Comparison of ENCODE assay signal across 8 mouse cellular contexts in the genomic region with DNA sequence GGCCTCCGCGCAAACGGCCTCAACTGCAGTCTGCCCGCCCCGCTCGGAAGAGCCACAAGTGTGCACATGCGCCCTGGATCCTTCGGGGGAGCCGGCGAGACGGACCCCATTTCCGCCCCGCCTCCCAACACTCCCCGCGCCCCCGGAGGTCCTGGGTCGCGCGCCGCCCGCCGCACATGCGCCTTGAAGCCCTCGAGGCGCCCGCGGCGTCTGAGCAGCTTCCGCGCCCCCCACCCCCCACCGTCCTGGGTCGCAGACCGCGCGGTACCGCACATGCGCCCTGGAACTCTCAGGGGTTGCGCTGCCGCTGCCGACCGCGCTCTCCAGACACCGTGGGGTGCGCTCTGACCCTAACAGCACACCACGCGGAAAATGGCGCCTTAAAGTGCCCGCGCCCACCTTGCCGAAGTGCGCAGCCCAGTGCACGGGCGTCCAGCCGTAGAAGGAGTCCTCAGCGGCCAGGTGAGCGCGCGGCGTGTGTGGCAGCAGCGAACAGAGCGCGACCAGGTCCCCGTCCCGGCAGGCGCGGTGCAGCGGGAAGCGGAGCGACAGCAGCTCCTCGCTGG. TPM values are rescaled to one million over a fixed set of nuclear protein-coding genes. Genes with fewer than 3 reads are reported as not detected.
DNase-seq lines count a peak whose midpoint lies in the region; ATAC-seq and TF ChIP-seq lines count a peak whose summit lies in the region.

No protein-coding gene starts in this region.

- DNase-seq in Muller cell, postnatal 12 days (ENCODE audit: inconsistent ontology term), result peak; percentile 96
- peak; percentile 76 to 79 for DNase-seq in cerebellum, adult 2 months
- peak; percentile 88 for DNase-seq in forelimb bud, embryonic 11.5 days (ENCODE audit: low read depth, low spot score)
- DNase-seq in layer of hippocampus, postnatal 10 days (ENCODE audit: low spot score in 2 of 2), result peak; percentile 84 to 90
- peak; percentile 93 for DNase-seq in lung, postnatal 0 days (ENCODE audit: low spot score)
- peak; percentile 89 for DNase-seq in ovary, postnatal 36 days (ENCODE audit: low spot score)
- DNase-seq in thymus, postnatal 14 days, result peak; percentile 97

- H3K4me3 ChIP-seq in cerebellum, adult 2 months (replicated peaks; ENCODE audit: insufficient read depth, low read depth, low read length), result peak overlapping the region; percentile 59
- peak overlapping the region; percentile 92 for H3K4me3 ChIP-seq in lung, postnatal 0 days (ENCODE audit: low read depth, low read length)

- no peaks in the 10 kb centered on the region; the same call in 1 of the 2 replicates for H3K4me1 ChIP-seq in cerebellum, adult 2 months (ENCODE audit: control insufficient read depth, insufficient read depth, low read length)
- peaks cover 14% of the 10 kb centered on the region; the same call in 1 of the 2 replicates for H3K4me1 ChIP-seq in lung, postnatal 0 days (ENCODE audit: insufficient read depth, low read depth, low read length)

- no peak for TF ChIP-seq POLR2A in cerebellum, adult 2 months (IDR thresholded peaks at IDR 0.05; ENCODE audit: borderline replicate concordance, insufficient read depth, low read length)

- H3K36me3 ChIP-seq in lung, postnatal 0 days (ENCODE audit: insufficient read depth, low read length), result no peaks in the 10 kb centered on the region

- H3K27me3 ChIP-seq in cerebellum, adult 2 months (ENCODE audit: control insufficient read depth, insufficient read depth, low read length), result no peaks in the 10 kb centered on the region
- H3K27me3 ChIP-seq in lung, postnatal 0 days (replicated peaks; ENCODE audit: insufficient read depth, low read length), result no peaks in the 10 kb centered on the region

- peak overlapping the region; percentile 48 for H3K27ac ChIP-seq in cerebellum, adult 2 months (ENCODE audit: insufficient read depth, low read length)
- H3K27ac ChIP-seq in lung, postnatal 0 days (ENCODE audit: low read length), result peak overlapping the region; percentile 94

- no peak for TF ChIP-seq EP300 in lung, postnatal 0 days (IDR thresholded peaks at IDR 0.05)

- ATAC-seq in hematopoietic stem cell, adult 5-6 weeks (replicated peaks in 1 of 2; ENCODE audit: insufficient read depth in 1 of 2, low FRiP score in 2 of 2, low TSS enrichment in 1 of 2, low read depth in 1 of 2, poor library complexity in 2 of 2, severe bottlenecking in 2 of 2), result peak; percentile 23 to 34; a peak in 3 of 4 replicates
- ATAC-seq in lung, postnatal 0 days, result peak; percentile 64

- no peak for TF ChIP-seq CTCF in cerebellum, adult 2 months (IDR thresholded peaks at IDR 0.05; ENCODE audit: borderline replicate concordance, insufficient read depth, low read depth, low read length)
- peak; percentile 39 for TF ChIP-seq CTCF in lung, postnatal 0 days (IDR thresholded peaks at IDR 0.05)

- peak overlapping the region; percentile 59 for H3K9ac ChIP-seq in lung, postnatal 0 days (replicated peaks; ENCODE audit: low read depth)

- 1% methylated on average over 66 of the region's 70 CpGs for WGBS in cerebellum, adult 2 months
- 0% methylated on average over 56 of the region's 70 CpGs for WGBS in lung, postnatal 0 days

- peak overlapping the region; percentile 95 for H3K4me2 ChIP-seq in lung, postnatal 0 days (replicated peaks; ENCODE audit: low read depth, low read length)

- H3K9me3 ChIP-seq in lung, postnatal 0 days (ENCODE audit: low read length), result no peaks in the 10 kb centered on the region

RNA-seq across cellular contexts. Expression of gene Ankrd10, which starts 0.5 kb away (rescaled TPM):
- polyA plus RNA-seq in cerebellum, adult 2 months (2012; rRNA removed), result 53.0 and 53.4 TPM in 2 replicates
- 111 and 131 TPM in 2 replicates for total RNA-seq in hematopoietic stem cell, adult 5-6 weeks (2017)
- 10 to 100 TPM; 69.1 to 71.8 TPM for total RNA-seq in layer of hippocampus, postnatal 10 days (2021)
- 38.9 and 39.2 TPM in 2 replicates for polyA plus RNA-seq in lung, postnatal 0 days (2015; fragmentation: Nextera tagmentation; extraction: Ambion mirVana)

Comparison
In these comparisons a context has a peak if more than half of its experiments do, and no peak if none do; other contexts are left out.
1. Peak in every context shown above with its lines: DNase-seq, ATAC-seq, H3K4me3 ChIP-seq and H3K27ac ChIP-seq.